Mouse (Mus musculus): ENCODE results near the gene Cant1.

The Cant1 gene

GRCm38 (mm10) chr11:118418834-118419504 is at the start of gene Cant1:
Gene Cant1 (minus strand): TSS chr11:118419086.
- peak; percentile 97 to 98 for DNase-seq (ENCODE audit: low spot score in 2 of 2)

GRCm38 (mm10) chr11:118467441-118468035 is 48.7 kb upstream of the Cant1 start:
- no peak for DNase-seq (ENCODE audit: low spot score in 2 of 2)

- DNase-seq (ENCODE audit: low spot score in 2 of 2): no peak
These were observed 41.4 kb upstream of the Cant1 start for GRCm38 (mm10) chr11:118460280-118460679.

GRCm38 (mm10) chr11:118459536-118459935 is 40.6 kb upstream of the Cant1 start:
- no peak for DNase-seq (ENCODE audit: low spot score in 2 of 2)

GRCm38 (mm10) chr11:118459051-118459450 is 40.2 kb upstream of the Cant1 start:
- DNase-seq (ENCODE audit: low spot score in 2 of 2): no peak

- no peak for DNase-seq (ENCODE audit: low spot score in 2 of 2)
These were observed 38.1 kb upstream of the Cant1 start for GRCm38 (mm10) chr11:118456937-118457336.

GRCm38 (mm10) chr11:118455788-118456187 is 36.9 kb upstream of the Cant1 start:
- DNase-seq (ENCODE audit: low spot score in 2 of 2): no peak

- no peak for DNase-seq (ENCODE audit: low spot score in 2 of 2)
These were observed 35.2 kb upstream of the Cant1 start for GRCm38 (mm10) chr11:118453886-118454671.

- no peak for DNase-seq (ENCODE audit: low spot score in 2 of 2)
These were observed 34.1 kb upstream of the Cant1 start for GRCm38 (mm10) chr11:118452955-118453354.

- DNase-seq (ENCODE audit: low spot score in 2 of 2): no peak
These were observed 32.3 kb upstream of the Cant1 start for GRCm38 (mm10) chr11:118451211-118451610.

- DNase-seq (ENCODE audit: low spot score in 2 of 2): no peak
These were observed 29.5 kb upstream of the Cant1 start for GRCm38 (mm10) chr11:118448385-118448784.

GRCm38 (mm10) chr11:118447346-118447745 is 28.5 kb upstream of the Cant1 start:
- DNase-seq (ENCODE audit: low spot score in 2 of 2): no peak

- DNase-seq (ENCODE audit: low spot score in 2 of 2): peak; percentile 52 to 82
These were observed 27.0 kb upstream of the Cant1 start for GRCm38 (mm10) chr11:118445843-118446242.

- DNase-seq (ENCODE audit: low spot score in 2 of 2): peak; percentile 56 to 89
These were observed 24.5 kb upstream of the Cant1 start for GRCm38 (mm10) chr11:118443201-118443970.

GRCm38 (mm10) chr11:118442691-118443090 is 23.8 kb upstream of the Cant1 start:
- no peak for DNase-seq (ENCODE audit: low spot score in 2 of 2)

GRCm38 (mm10) chr11:118438665-118439414 is 20.0 kb upstream of the Cant1 start:
- DNase-seq (ENCODE audit: low spot score in 2 of 2): no peak

- DNase-seq (ENCODE audit: low spot score in 2 of 2): no peak
These were observed 17.6 kb upstream of the Cant1 start for GRCm38 (mm10) chr11:118436471-118436935.

GRCm38 (mm10) chr11:118434093-118434492 is 15.2 kb upstream of the Cant1 start:
- DNase-seq (ENCODE audit: low spot score in 2 of 2): no peak

- no peak for DNase-seq (ENCODE audit: low spot score in 2 of 2)
These were observed 14.5 kb upstream of the Cant1 start for GRCm38 (mm10) chr11:118433398-118433868.

GRCm38 (mm10) chr11:118431100-118431948 is 12.4 kb upstream of the Cant1 start:
- DNase-seq (ENCODE audit: low spot score in 2 of 2): no peak
